8 mouse cellular contexts compared by ENCODE assay signal in genomic region chr1:179231777-179232661, GRCm38 (mm10).
DNase-seq lines count a peak whose midpoint lies in the region; ATAC-seq and TF ChIP-seq lines count a peak whose summit lies in the region.

No protein-coding gene starts in this region.

- peak; percentile 62 for DNase-seq in ES-E14 (ENCODE audit: low read depth, low spot score)
- peak; percentile 53 for DNase-seq in c-Kit-positive CD71-negative TER-119-negative erythroid progenitor cells, embryonic 14.5 days (ENCODE audit: low read depth)
- DNase-seq in forebrain, embryonic 11.5 days (ENCODE audit: low spot score), result peak; percentile 90
- peak; percentile 74 to 84 for DNase-seq in kidney, postnatal 25 days
- DNase-seq in liver, postnatal 0 days, result peak; percentile 79
- peak; percentile 15 to 18 for DNase-seq in thymus, adult 18-20 months

- TF ChIP-seq EP300 in liver, postnatal 0 days (IDR thresholded peaks at IDR 0.05; ENCODE audit: low read depth), result no peak

- 43% methylated on average over 13 of the region's 13 CpGs for WGBS in forebrain, embryonic 11.5 days
- WGBS in heart, embryonic 16.5 days, result 41% methylated on average over 13 of the region's 13 CpGs
- 52% methylated on average over 13 of the region's 13 CpGs for WGBS in liver, postnatal 0 days (ENCODE audit: insufficient replicate concordance)

- H3K4me3 ChIP-seq in ES-E14 (ENCODE audit: insufficient read depth in 1 of 2, low read depth in 1 of 2, low read length in 2 of 2, poor library complexity in 1 of 2, severe bottlenecking in 1 of 2), result no peak overlapping the region
- no peak overlapping the region for H3K4me3 ChIP-seq in forebrain, embryonic 11.5 days (ENCODE audit: low read depth, low read length)
- no peak overlapping the region for H3K4me3 ChIP-seq in heart, embryonic 16.5 days (ENCODE audit: low read length)
- H3K4me3 ChIP-seq in liver, postnatal 0 days (ENCODE audit: low read depth, low read length), result no peak overlapping the region

- in situ Hi-C loops in ES-E14 (cut with MboI; ENCODE audit: low sequenced_read_pairs in 2 of 2, unreplicated experiment in 2 of 2), result no loop called here

- peaks cover 0 to 4% of the 10 kb centered on the region in 2 experiments; a peak in 1 of 4 replicates for H3K4me1 ChIP-seq in ES-E14 (ENCODE audit: control insufficient read depth in 2 of 2, insufficient read depth in 2 of 2, low read length in 2 of 2, poor library complexity in 1 of 2)
- H3K4me1 ChIP-seq in forebrain, embryonic 11.5 days (replicated peaks; ENCODE audit: control insufficient read depth, insufficient read depth, low read length), result no peaks in the 10 kb centered on the region
- H3K4me1 ChIP-seq in heart, embryonic 16.5 days (ENCODE audit: control insufficient read depth, insufficient read depth, low read length), result peaks cover 5% of the 10 kb centered on the region; the same call in 1 of the 2 replicates
- peaks cover 4% of the 10 kb centered on the region for H3K4me1 ChIP-seq in liver, postnatal 0 days (ENCODE audit: insufficient read depth)

- no peaks in the 10 kb centered on the region for H3K36me3 ChIP-seq in ES-E14 (ENCODE audit: control insufficient read depth, insufficient read depth, low read length, poor library complexity, severe bottlenecking)
- H3K36me3 ChIP-seq in forebrain, embryonic 11.5 days (ENCODE audit: control insufficient read depth, insufficient read depth, low read length), result no peaks in the 10 kb centered on the region
- no peaks in the 10 kb centered on the region for H3K36me3 ChIP-seq in heart, embryonic 16.5 days (ENCODE audit: control insufficient read depth, insufficient read depth)
- H3K36me3 ChIP-seq in liver, postnatal 0 days (replicated peaks; ENCODE audit: insufficient read depth, low read length), result no peaks in the 10 kb centered on the region

- no peaks in the 10 kb centered on the region for H3K9me3 ChIP-seq in ES-E14 (ENCODE audit: control insufficient read depth, insufficient read depth, low read depth, low read length)
- H3K9me3 ChIP-seq in forebrain, embryonic 11.5 days (ENCODE audit: control insufficient read depth, low read length), result no peaks in the 10 kb centered on the region
- H3K9me3 ChIP-seq in heart, embryonic 16.5 days (replicated peaks; ENCODE audit: control insufficient read depth, low read length), result no peaks in the 10 kb centered on the region
- H3K9me3 ChIP-seq in liver, postnatal 0 days (ENCODE audit: low read length), result no peaks in the 10 kb centered on the region

- no peak overlapping the region for H3K4me2 ChIP-seq in forebrain, embryonic 11.5 days (ENCODE audit: low read depth, low read length, severe bottlenecking)
- H3K4me2 ChIP-seq in heart, embryonic 16.5 days (ENCODE audit: low read depth, low read length), result no peak overlapping the region
- no peak overlapping the region for H3K4me2 ChIP-seq in liver, postnatal 0 days (ENCODE audit: low read depth, low read length)

- no peak overlapping the region for H3K27ac ChIP-seq in ES-E14 (ENCODE audit: insufficient read depth, low read depth, low read length, poor library complexity, severe bottlenecking)
- no peak overlapping the region for H3K27ac ChIP-seq in forebrain, embryonic 11.5 days (ENCODE audit: low read depth, low read length)
- 0 out of 2 replicates have a peak overlapping the region, but pooled peaks have one; percentile 32 for H3K27ac ChIP-seq in heart, embryonic 16.5 days (ENCODE audit: low read length)
- H3K27ac ChIP-seq in liver, postnatal 0 days (ENCODE audit: low read depth), result no peak overlapping the region

- H3K9ac ChIP-seq in ES-E14 (ENCODE audit: insufficient read depth, low read depth, low read length, poor library complexity, severe bottlenecking), result no peak overlapping the region
- H3K9ac ChIP-seq in forebrain, embryonic 11.5 days (ENCODE audit: low read length), result no peak overlapping the region
- 0 out of 2 replicates have a peak overlapping the region, but pooled peaks have one; percentile 48 for H3K9ac ChIP-seq in heart, embryonic 16.5 days (ENCODE audit: low read length)
- no peak overlapping the region for H3K9ac ChIP-seq in liver, postnatal 0 days (replicated peaks)

- peak; percentile 80 for TF ChIP-seq CTCF in liver, postnatal 0 days (IDR thresholded peaks at IDR 0.05; ENCODE audit: low read depth)

- peak; percentile 70 for ATAC-seq in forebrain, embryonic 11.5 days (replicated peaks; ENCODE audit: low FRiP score)
- peak; percentile 63; the same call in 1 of the 2 replicates for ATAC-seq in heart, embryonic 16.5 days (replicated peaks; ENCODE audit: extremely low read depth, insufficient read depth, low FRiP score)
- peak; percentile 69 for ATAC-seq in liver, postnatal 0 days
- peak; percentile 89 for ATAC-seq in neutrophil, adult 5-6 weeks (ENCODE audit: extremely low read depth, insufficient number of reproducible peaks, low FRiP score, poor library complexity, severe bottlenecking)

- no peaks in the 10 kb centered on the region for H3K27me3 ChIP-seq in forebrain, embryonic 11.5 days (ENCODE audit: control insufficient read depth, insufficient read depth, low read length)
- no peaks in the 10 kb centered on the region for H3K27me3 ChIP-seq in heart, embryonic 16.5 days (ENCODE audit: control insufficient read depth, insufficient read depth, low read length)
- H3K27me3 ChIP-seq in liver, postnatal 0 days (ENCODE audit: insufficient read depth, low read length), result no peaks in the 10 kb centered on the region

TF ChIP-seq in ES-E14, 5 proteins besides CTCF, POLR2A, EP300 and RAD21:
- TF ChIP-seq ZNF384 (IDR thresholded peaks at IDR 0.05; ENCODE audit: low read depth, low read length), result no peak
- TF ChIP-seq ZC3H11A (IDR thresholded peaks at IDR 0.05; ENCODE audit: borderline replicate concordance, low read depth, low read length), result peak; percentile 59; the same call in 1 of the 2 replicates
- TF ChIP-seq HCFC1 (IDR thresholded peaks at IDR 0.05; ENCODE audit: borderline replicate concordance, insufficient read depth, low read length), result no peak
- TF ChIP-seq MAFK (IDR thresholded peaks at IDR 0.05; ENCODE audit: insufficient read depth, low read depth, low read length), result no peak
- TF ChIP-seq CHD2 (IDR thresholded peaks at IDR 0.05; ENCODE audit: low read depth, low read length), result no peak

Comparison
In these comparisons a context has a peak if more than half of its experiments do, and no peak if none do; other contexts are left out.
1. DNase-seq: peak in every context shown above with its lines; median percentile 90 in forebrain, embryonic 11.5 days; 79 in kidney, postnatal 25 days; 79 in liver, postnatal 0 days; 62 in ES-E14; 53 in c-Kit-positive CD71-negative TER-119-negative erythroid progenitor cells, embryonic 14.5 days; 16 in thymus, adult 18-20 months.